Mouse (Mus musculus): Measurements from ENCODE around the gene Ttc24. TPM values are rescaled to one million over a fixed set of nuclear protein-coding genes. Genes with fewer than 3 reads are reported as not detected.

Ttc24 gene
- polyA plus RNA-seq, 1 experiment from 2014 or later, result not detected

GRCm38 (mm10) chr3:88030608-88031395 lies 47.3 kb downstream of the Ttc24 start:
- WGBS, result 12% methylated on average over 19 of the region's 19 CpGs
- Histone ChIP-seq H3K36me3 (ENCODE audit: control insufficient read depth, insufficient read depth, low read length) (no peaks in the 10 kb centered on the region), H3K9ac (ENCODE audit: low read depth, low read length) (no peak overlapping the region), H3K4me3 (ENCODE audit: low read length) (no peak overlapping the region), H3K9me3 (ENCODE audit: control insufficient read depth, low read length) (peaks cover 6% of the 10 kb centered on the region), H3K27ac (ENCODE audit: low read depth, low read length) (no peak overlapping the region), H3K4me1 (ENCODE audit: control insufficient read depth, insufficient read depth, low read length) (0 out of 2 replicates have a peak, but pooled peaks cover 3% of the 10 kb centered on the region), H3K27me3 (ENCODE audit: control insufficient read depth, insufficient read depth, low read length) (peaks cover 12% of the 10 kb centered on the region), H3K4me2 (replicated peaks; ENCODE audit: low read depth, low read length) (no peak overlapping the region)
- ATAC-seq (ENCODE audit: low FRiP score, low TSS enrichment), result peak; percentile 52; the same call in 1 of the 2 replicates

DNA sequence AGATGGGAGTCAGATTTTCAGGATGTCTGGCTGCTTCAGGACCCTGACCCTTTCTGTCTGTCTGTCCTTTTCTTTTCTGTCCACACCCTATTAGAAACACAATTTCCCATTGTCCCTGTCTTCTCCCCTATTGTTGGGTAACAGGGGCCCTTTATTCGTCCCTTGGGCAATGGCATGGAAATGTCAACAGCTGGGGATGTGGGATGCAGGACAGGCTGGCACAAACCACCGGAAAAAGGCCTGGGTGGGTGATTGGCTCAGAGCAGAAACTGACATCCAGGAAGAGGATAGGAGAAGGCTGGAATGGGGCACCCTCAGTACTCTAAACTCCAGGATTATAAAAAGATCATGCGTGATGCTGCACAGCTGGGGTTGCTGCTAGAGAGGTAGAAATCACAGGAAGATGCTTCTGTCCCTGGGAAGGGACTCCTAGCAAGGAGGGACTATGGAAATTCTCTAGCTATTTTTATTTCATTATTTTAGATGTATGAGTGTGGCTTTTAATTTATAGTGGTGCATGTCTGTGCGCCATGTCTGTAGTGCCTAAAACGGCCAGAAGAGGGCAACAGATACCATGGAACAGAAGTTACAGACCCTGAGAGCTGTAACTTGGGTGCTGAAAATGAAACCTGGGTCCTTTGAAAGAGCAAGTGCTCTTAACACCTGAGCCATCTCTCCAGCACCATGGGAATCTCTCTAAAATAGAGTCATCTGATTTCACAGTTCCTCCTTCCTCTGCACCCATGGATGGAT lies 50.5 kb downstream of the Ttc24 start, which contains the start of gene Hapln2:
Gene Hapln2, minus strand, starts transcription at position 150 of the 753 bp plus-strand sequence.
- H3K9me3 ChIP-seq (ENCODE audit: control insufficient read depth, low read length), result peaks cover 6% of the 10 kb centered on the region
- WGBS, result 58% methylated on average over 5 of the region's 5 CpGs

DNA sequence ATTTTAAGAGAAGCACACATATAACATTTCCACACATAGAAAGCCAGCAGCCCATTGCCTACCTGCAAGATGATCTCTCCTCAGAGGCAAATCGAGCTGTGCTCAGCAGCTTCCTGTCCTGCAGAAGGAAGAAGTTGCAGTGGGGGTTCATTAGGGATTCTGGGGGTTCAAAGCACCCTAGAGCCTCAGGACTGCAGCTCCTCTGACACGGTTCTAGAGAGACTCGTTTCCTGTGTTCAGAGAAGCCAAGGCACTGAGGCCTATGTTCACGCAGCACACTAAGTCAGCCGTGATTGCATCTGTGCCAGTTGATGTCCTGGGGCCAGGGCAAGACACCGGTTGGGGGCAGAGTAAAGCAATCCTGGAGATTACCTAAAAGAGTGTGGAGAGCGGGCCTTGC lies 51.3 kb downstream of the Ttc24 start:
- no peak for ATAC-seq (ENCODE audit: low FRiP score, low TSS enrichment)
- Histone ChIP-seq H3K4me1 (ENCODE audit: control insufficient read depth, insufficient read depth, low read length) (peaks cover 17% of the 10 kb centered on the region), H3K9me3 (ENCODE audit: control insufficient read depth, low read length) (peaks cover 6% of the 10 kb centered on the region), H3K4me2 (replicated peaks; ENCODE audit: low read depth, low read length) (no peak overlapping the region), H3K27me3 (ENCODE audit: control insufficient read depth, insufficient read depth, low read length) (peaks cover 50% of the 10 kb centered on the region), H3K9ac (ENCODE audit: low read depth, low read length) (no peak overlapping the region), H3K36me3 (ENCODE audit: control insufficient read depth, insufficient read depth, low read length) (no peaks in the 10 kb centered on the region), H3K27ac (ENCODE audit: low read depth, low read length) (no peak overlapping the region), H3K4me3 (ENCODE audit: low read length) (no peak overlapping the region)
- WGBS, result 59% methylated on average over 7 of the region's 7 CpGs

More for the DNA sequence above, 50.5 kb downstream of the Ttc24 start, which contains the start of gene Hapln2:
- Histone ChIP-seq H3K4me1 (ENCODE audit: control insufficient read depth, insufficient read depth, low read length) (peaks cover 13% of the 10 kb centered on the region), H3K9ac (ENCODE audit: low read depth, low read length) (no peak within 1 kb of the TSS), H3K4me3 (ENCODE audit: low read length) (no peak within 1 kb of the TSS), H3K27ac (ENCODE audit: low read depth, low read length) (no peak within 1 kb of the TSS), H3K36me3 (ENCODE audit: control insufficient read depth, insufficient read depth, low read length) (no peaks in the 10 kb centered on the region), H3K27me3 (ENCODE audit: control insufficient read depth, insufficient read depth, low read length) (peaks cover 43% of the 10 kb centered on the region), H3K4me2 (replicated peaks; ENCODE audit: low read depth, low read length) (no peak within 1 kb of the TSS)
- ATAC-seq (ENCODE audit: low FRiP score, low TSS enrichment), result no peak

GRCm38 (mm10) chr3:88023192-88024074 lies 54.7 kb downstream of the Ttc24 start:
- H3K27ac ChIP-seq (ENCODE audit: low read depth, low read length), result no peak overlapping the region
- under 1% methylated on average over 79 of the region's 81 CpGs for WGBS
- H3K27me3 ChIP-seq (ENCODE audit: control insufficient read depth, insufficient read depth, low read length), result peaks cover 63% of the 10 kb centered on the region
- peaks cover 14% of the 10 kb centered on the region for H3K4me1 ChIP-seq (ENCODE audit: control insufficient read depth, insufficient read depth, low read length)
- H3K9ac ChIP-seq (ENCODE audit: low read depth, low read length), result peak overlapping the region; percentile 44; the same call in 1 of the 2 replicates
- H3K9me3 ChIP-seq (ENCODE audit: control insufficient read depth, low read length), result peaks cover 6% of the 10 kb centered on the region
- H3K36me3 ChIP-seq (ENCODE audit: control insufficient read depth, insufficient read depth, low read length), result no peaks in the 10 kb centered on the region
- H3K4me2 ChIP-seq (replicated peaks; ENCODE audit: low read depth, low read length), result peak overlapping the region; percentile 97
- H3K4me3 ChIP-seq (ENCODE audit: low read length), result peak overlapping the region; percentile 51
- peak; percentile 81 for ATAC-seq (ENCODE audit: low FRiP score, low TSS enrichment)

- peak overlapping the region; percentile 44; the same call in 1 of the 2 replicates for H3K9ac ChIP-seq (ENCODE audit: low read depth, low read length)
These were observed 55.5 kb downstream of the Ttc24 start for GRCm38 (mm10) chr3:88022322-88023191.

More at GRCm38 (mm10) chr3:88022322-88023191, 55.5 kb downstream of the Ttc24 start:
- Histone ChIP-seq H3K4me3 (ENCODE audit: low read length) (peak overlapping the region; percentile 51), H3K36me3 (ENCODE audit: control insufficient read depth, insufficient read depth, low read length) (no peaks in the 10 kb centered on the region), H3K4me1 (ENCODE audit: control insufficient read depth, insufficient read depth, low read length) (peaks cover 14% of the 10 kb centered on the region), H3K4me2 (replicated peaks; ENCODE audit: low read depth, low read length) (peak overlapping the region; percentile 97), H3K9me3 (ENCODE audit: control insufficient read depth, low read length) (no peaks in the 10 kb centered on the region), H3K27me3 (ENCODE audit: control insufficient read depth, insufficient read depth, low read length) (peaks cover 63% of the 10 kb centered on the region), H3K27ac (ENCODE audit: low read depth, low read length) (no peak overlapping the region)
- whole genome bisulfite sequencing, result under 1% methylated on average over 63 of the region's 66 CpGs
- ATAC-seq (ENCODE audit: low FRiP score, low TSS enrichment), result peak; percentile 95

Other genes with a start within 250 kb of the Ttc24 start
- gene Sh2d2a, start 231.5 kb downstream of the Ttc24 start, polyA plus RNA-seq (2014; fragmentation: Nextera tagmentation; extraction: Ambion mirVana), result 0.22 TPM in 1 of 2 replicates, not detected in the other
- 15.6 and 16.6 TPM in 2 replicates for gene Prcc, start 192.7 kb downstream of the Ttc24 start, polyA plus RNA-seq (2014; fragmentation: Nextera tagmentation; extraction: Ambion mirVana)
- gene Hdgf, start 172.0 kb downstream of the Ttc24 start, polyA plus RNA-seq (2014; fragmentation: Nextera tagmentation; extraction: Ambion mirVana), result 231 and 254 TPM in 2 replicates
- 76.7 and 81.0 TPM in 2 replicates for gene Mrpl24, start 158.8 kb downstream of the Ttc24 start, polyA plus RNA-seq (2014; fragmentation: Nextera tagmentation; extraction: Ambion mirVana)
- 34.6 and 45.5 TPM in 2 replicates for gene Isg20l2, start 148.0 kb downstream of the Ttc24 start, polyA plus RNA-seq (2014; fragmentation: Nextera tagmentation; extraction: Ambion mirVana)
- gene Rrnad1, start 147.6 kb downstream of the Ttc24 start, polyA plus RNA-seq (2014; fragmentation: Nextera tagmentation; extraction: Ambion mirVana), result 19.3 and 21.6 TPM in 2 replicates
- gene Crabp2, start 129.6 kb downstream of the Ttc24 start, polyA plus RNA-seq (2014; fragmentation: Nextera tagmentation; extraction: Ambion mirVana), result 113 and 169 TPM in 2 replicates
- gene Nes, start 107.2 kb downstream of the Ttc24 start, polyA plus RNA-seq (2014; fragmentation: Nextera tagmentation; extraction: Ambion mirVana), result 14.8 and 26.1 TPM in 2 replicates
- gene Bcan, start 78.1 kb downstream of the Ttc24 start, polyA plus RNA-seq (2014; fragmentation: Nextera tagmentation; extraction: Ambion mirVana), result not detected in 2 replicates
- gene Hapln2, start 50.7 kb downstream of the Ttc24 start, polyA plus RNA-seq (2014; fragmentation: Nextera tagmentation; extraction: Ambion mirVana), result not detected in 2 replicates
- 48.1 and 48.6 TPM in 2 replicates for gene Gpatch4, start 35.2 kb downstream of the Ttc24 start, polyA plus RNA-seq (2014; fragmentation: Nextera tagmentation; extraction: Ambion mirVana)
- gene Naxe, start 19.8 kb downstream of the Ttc24 start, polyA plus RNA-seq (2014; fragmentation: Nextera tagmentation; extraction: Ambion mirVana), result 159 and 171 TPM in 2 replicates
- gene Iqgap3, start 3.7 kb upstream of the Ttc24 start, polyA plus RNA-seq (2014; fragmentation: Nextera tagmentation; extraction: Ambion mirVana), result 15.5 and 20.9 TPM in 2 replicates
- gene Mef2d, start 64.1 kb upstream of the Ttc24 start, polyA plus RNA-seq (2014; fragmentation: Nextera tagmentation; extraction: Ambion mirVana), result 12.6 and 21.8 TPM in 2 replicates
- gene Rhbg, start 176.4 kb upstream of the Ttc24 start, polyA plus RNA-seq (2014; fragmentation: Nextera tagmentation; extraction: Ambion mirVana), result 2.2 and 3.7 TPM in 2 replicates
- 0.79 TPM in 1 of 2 replicates, not detected in the other for gene Gm38392, start 208.9 kb upstream of the Ttc24 start, polyA plus RNA-seq (2014; fragmentation: Nextera tagmentation; extraction: Ambion mirVana)
- 15.4 and 20.0 TPM in 2 replicates for gene Tsacc, start 218.7 kb upstream of the Ttc24 start, polyA plus RNA-seq (2014; fragmentation: Nextera tagmentation; extraction: Ambion mirVana)
- 603 and 679 TPM in 2 replicates for gene Cct3, start 218.8 kb upstream of the Ttc24 start, polyA plus RNA-seq (2014; fragmentation: Nextera tagmentation; extraction: Ambion mirVana)
- gene Glmp, start 246.7 kb upstream of the Ttc24 start, polyA plus RNA-seq (2014; fragmentation: Nextera tagmentation; extraction: Ambion mirVana), result 114 and 138 TPM in 2 replicates

All from kidney, embryonic 14.5 days (tissue).